Mouse (Mus musculus) CH12.LX (cell line): Measurements from ENCODE around the gene Dnaaf5. TPM values are rescaled to one million over a fixed set of nuclear protein-coding genes. Genes with fewer than 3 reads are reported as not detected.

Experiments used
- DNase-seq: peaks from one replicate; pipeline ENCODE4 v3.0.0-alpha.2; 2013; ENCODE audit errors: extremely low read depth
- H3K27ac ChIP-seq: 2 replicates; pipeline ENCODE4 v1.5.1; 2012; ENCODE audit warnings: low read depth, mild to moderate bottlenecking, control low read depth, moderate library complexity; ENCODE audit not compliant: insufficient read depth
- H3K27me3 ChIP-seq: replicated peaks from 2 replicates; pipeline ENCODE3; 2012; ENCODE audit warnings: inconsistent platforms
- H3K36me3 ChIP-seq, 2 experiments: replicated peaks in 1 of 2; 2 replicates each; pipeline versions ENCODE3 to v1.6.1; 2012; ENCODE audit warnings: inconsistent platforms in 1 of 2, low read length in 1 of 2, mild to moderate bottlenecking in 1 of 2, mixed read lengths in 1 of 2, moderate library complexity in 1 of 2; ENCODE audit not compliant: control insufficient read depth in 1 of 2, insufficient read depth in 1 of 2
- H3K4me1 ChIP-seq, 2 experiments: 2 replicates each; pipeline ENCODE4 v1.6.1; 2012; ENCODE audit warnings: inconsistent platforms in 1 of 2, moderate library complexity in 1 of 2; ENCODE audit not compliant: insufficient read depth in 2 of 2, control insufficient read depth in 1 of 2
- H3K4me2 ChIP-seq: 2 replicates; pipeline ENCODE4 v1.6.1; 2012; ENCODE audit warnings: low read depth, mild to moderate bottlenecking, control low read depth; ENCODE audit not compliant: poor library complexity, insufficient read depth, severe bottlenecking
- H3K4me3 ChIP-seq, 3 experiments: fragments of 150-350 bp in 1 of 3; sonication (generic) in 1 of 3; replicated peaks in 1 of 3; 2 replicates each; pipeline versions ENCODE3 to v1.5.1; 2011 to 2012; ENCODE audit warnings: low read depth in 2 of 3, low read length in 2 of 3, mild to moderate bottlenecking in 2 of 3, moderate library complexity in 2 of 3, control low read depth in 1 of 3, improper control_type of control experiment in 1 of 3, inconsistent platforms in 1 of 3, mixed read lengths in 1 of 3; ENCODE audit not compliant: poor library complexity in 1 of 3
- H3K79me2 ChIP-seq: replicated peaks from 2 replicates; pipeline ENCODE4 v1.6.1; 2012; ENCODE audit warnings: mild to moderate bottlenecking, moderate library complexity; ENCODE audit not compliant: control insufficient read depth, poor library complexity, insufficient read depth, severe bottlenecking; ENCODE audit errors: extremely low read depth
- H3K9ac ChIP-seq: 2 replicates; pipeline ENCODE4 v1.6.1; 2012; ENCODE audit warnings: low read depth, mild to moderate bottlenecking, control low read depth, moderate library complexity; ENCODE audit not compliant: insufficient read depth
- H3K9me3 ChIP-seq: replicated peaks from 2 replicates; pipeline ENCODE3; 2012; ENCODE audit warnings: low read length, inconsistent platforms, mixed read lengths
- BHLHE40 ChIP-seq: IDR thresholded peaks from 2 replicates; pipeline ENCODE4 v1.6.1; 2011; ENCODE audit warnings: mild to moderate bottlenecking, low read depth, low read length, improper control_type of control experiment
- EP300 ChIP-seq: IDR thresholded peaks from 2 replicates; pipeline ENCODE4 v1.6.1; 2011; ENCODE audit warnings: low read length, improper control_type of control experiment
- ETS1 ChIP-seq: conservative IDR thresholded peaks from 2 replicates; pipeline ENCODE4 v1.6.1; 2012; ENCODE audit warnings: low read depth, mild to moderate bottlenecking, inconsistent platforms, low read length, improper control_type of control experiment, moderate library complexity
- HCFC1 ChIP-seq: IDR thresholded peaks from 2 replicates; pipeline ENCODE4 v1.6.1; 2012; ENCODE audit warnings: low read depth, mild to moderate bottlenecking, inconsistent platforms, low read length, improper control_type of control experiment
- JUN ChIP-seq: IDR thresholded peaks from 2 replicates; pipeline ENCODE4 v1.6.1; 2011; ENCODE audit warnings: low read depth, mild to moderate bottlenecking, low read length, improper control_type of control experiment, moderate library complexity; ENCODE audit not compliant: insufficient read depth
- JUND ChIP-seq: conservative IDR thresholded peaks from 2 replicates; pipeline ENCODE4 v1.6.1; 2011; ENCODE audit warnings: low read depth, low read length, improper control_type of control experiment
- MAFK ChIP-seq: IDR thresholded peaks from 2 replicates; pipeline ENCODE4 v1.6.1; 2011; ENCODE audit warnings: low read length, improper control_type of control experiment; ENCODE audit not compliant: insufficient replicate concordance
- MEF2A ChIP-seq: IDR thresholded peaks from 2 replicates; pipeline ENCODE4 v1.6.1; 2014; ENCODE audit warnings: low read depth, mild to moderate bottlenecking, inconsistent platforms, low read length, improper control_type of control experiment, borderline replicate concordance
- MYC ChIP-seq: IDR thresholded peaks from 2 replicates; pipeline ENCODE4 v1.6.1; 2011; ENCODE audit warnings: low read depth, mild to moderate bottlenecking, improper control_type of control experiment, low read length
- PAX5 ChIP-seq: IDR thresholded peaks from 2 replicates; pipeline ENCODE4 v1.6.1; 2012; ENCODE audit warnings: low read length, inconsistent platforms, mixed read lengths
- POLR2AphosphoS2 ChIP-seq: IDR thresholded peaks from 2 replicates; pipeline ENCODE4 v1.6.1; 2011; ENCODE audit warnings: low read depth, low read length, improper control_type of control experiment
- TBP ChIP-seq: conservative IDR thresholded peaks from 2 replicates; pipeline ENCODE4 v1.6.1; 2011; ENCODE audit warnings: low read depth, low read length, improper control_type of control experiment
- TCF12 ChIP-seq: IDR thresholded peaks from 2 replicates; pipeline ENCODE4 v1.6.1; 2014; ENCODE audit warnings: low read depth, mild to moderate bottlenecking, inconsistent platforms, low read length, improper control_type of control experiment
- UBTF ChIP-seq: IDR thresholded peaks from 2 replicates; pipeline ENCODE4 v1.6.1; 2012; ENCODE audit warnings: low read depth, mild to moderate bottlenecking, inconsistent platforms, low read length, improper control_type of control experiment, moderate library complexity
- dilution Hi-C: fragments of 300-500 bp; cut with MboI; formaldehyde crosslinking; loops from 2 replicates; pipeline ENCODE4 v1.14.3; 2020; ENCODE audit warnings: low sequenced_read_pairs; ENCODE audit not compliant: extremely low pct_unique_long_range_greater_than_20kb, extremely low pct_ligation_motif_present
- in situ Hi-C: fragments of 300-500 bp; cut with MboI; formaldehyde crosslinking; loops from 3 replicates; pipeline ENCODE4 v1.14.3; 2019; ENCODE audit warnings: low sequenced_read_pairs, low pct_ligation_motif_present, low pct_unique_long_range_greater_than_20kb, mixed read lengths
- polyA plus RNA-seq: library from polyadenylated mRNA; unstranded; fragments of >175 nt; gene quantifications from 2 replicates; pipeline ENCODE4 v1.2.1, GENCODE M21; 2012; ENCODE audit warnings: low read depth; ENCODE audit not compliant: insufficient read length
- total RNA-seq, 2 experiments: library from RNA; depleted of rRNA; stranded (reverse); fragments of 300-350 nt in 1 of 2; fragments of >200 nt in 1 of 2; gene quantifications; 2 replicates each; pipeline ENCODE4 v1.2.3; 2012 to 2014

Gene Dnaaf5
- total and polyA plus RNA-seq, 3 experiments: 17.9 to 25.2 (median 21.7) TPM

DNA sequence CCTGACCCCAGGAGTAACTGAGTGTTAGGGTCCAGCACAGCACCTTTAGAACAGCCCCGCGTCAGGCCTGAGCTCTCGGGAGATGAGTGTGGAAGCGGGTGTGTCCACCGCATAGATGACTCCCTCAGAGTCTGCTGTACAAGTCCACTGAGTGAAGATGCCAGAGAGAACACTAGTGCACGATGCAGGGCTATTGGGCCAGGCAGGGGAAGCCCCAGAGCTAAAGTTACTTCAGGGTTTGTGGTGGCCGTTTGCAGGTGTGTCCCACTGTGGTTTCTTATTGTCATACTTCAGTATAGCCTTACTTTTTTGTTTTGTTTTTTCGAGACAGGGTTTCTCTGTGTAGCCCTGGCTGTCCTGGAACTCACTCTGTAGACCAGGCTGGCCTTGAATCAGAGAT is 10.9 kb downstream of the Dnaaf5 start:
- in situ Hi-C loops (no loop called here), dilution Hi-C loops (no loop called here)
- TF ChIP-seq MYC: no peak
- TF ChIP-seq TCF12: peak; percentile 85
- peak; percentile 60; the same call in 1 of the 2 replicates for TF ChIP-seq ETS1
- no peak for TF ChIP-seq PAX5
- TF ChIP-seq MAFK: no peak
- no peak for TF ChIP-seq BHLHE40
- peak; percentile 57; the same call in 1 of the 2 replicates for TF ChIP-seq EP300
- no peak for TF ChIP-seq POLR2AphosphoS2
- TF ChIP-seq HCFC1: no peak
- TF ChIP-seq JUN: no peak
- Histone ChIP-seq H3K36me3 (peaks cover 34 to 69% of the 10 kb centered on the region in 2 experiments), H3K79me2 (no peaks in the 10 kb centered on the region), H3K4me3 (no peak overlapping the region), H3K27ac (no peak overlapping the region; the same call in 1 of the 2 replicates), H3K4me1 (peaks cover 21 to 70% of the 10 kb centered on the region in 2 experiments), H3K9ac (no peak overlapping the region), H3K9me3 (no peaks in the 10 kb centered on the region), H3K4me2 (no peak overlapping the region; the same call in 1 of the 2 replicates), H3K27me3 (no peaks in the 10 kb centered on the region)
- peak; percentile 72 for DNase-seq

DNA sequence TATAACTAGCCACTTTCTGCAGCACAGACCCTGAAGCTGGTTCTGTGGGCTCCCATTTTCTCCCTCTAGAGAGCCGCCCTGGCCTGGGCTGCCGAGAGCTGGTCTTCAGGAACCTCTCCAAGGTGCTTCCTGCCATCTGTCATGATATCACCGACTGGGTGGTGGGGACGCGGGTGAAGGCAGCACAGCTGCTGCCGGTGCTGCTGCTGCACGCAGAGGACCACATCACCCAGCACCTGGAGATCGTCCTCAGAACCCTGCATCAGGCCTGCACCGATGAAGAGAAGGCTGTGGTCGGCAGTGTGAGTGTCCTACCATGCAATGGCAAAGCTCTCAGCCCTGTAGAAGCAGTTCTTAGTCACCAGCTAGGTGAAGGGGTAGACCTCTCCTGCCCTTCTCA is 11.6 kb downstream of the Dnaaf5 start:
- Histone ChIP-seq H3K9me3 (no peaks in the 10 kb centered on the region), H3K27ac (peak overlapping the region; percentile 11; the same call in 1 of the 2 replicates), H3K4me1 (peaks cover 21 to 77% of the 10 kb centered on the region in 2 experiments), H3K4me2 (peak overlapping the region; percentile 7; the same call in 1 of the 2 replicates), H3K27me3 (no peaks in the 10 kb centered on the region), H3K36me3 (peaks cover 32 to 68% of the 10 kb centered on the region in 2 experiments), H3K4me3 (peak overlapping the region in 2 of 3 experiments; percentile 6 to 8), H3K9ac (no peak overlapping the region), H3K79me2 (no peaks in the 10 kb centered on the region)
- in situ Hi-C loops: no loop called here
- DNase-seq: peak; percentile 68
- dilution Hi-C loops: no loop called here
- TF ChIP-seq ETS1 (peak; percentile 84), JUND (no peak), MEF2A (0 out of 2 replicates have a peak, but pooled peaks have one; percentile 16), TCF12 (peak; percentile 95), EP300 (peak; percentile 61; the same call in 1 of the 2 replicates), TBP (no peak), UBTF (peak; percentile 80), BHLHE40 (peak; percentile 79)
